Comparison of ENCODE assay signal across 9 mouse cellular contexts in the genomic region with DNA sequence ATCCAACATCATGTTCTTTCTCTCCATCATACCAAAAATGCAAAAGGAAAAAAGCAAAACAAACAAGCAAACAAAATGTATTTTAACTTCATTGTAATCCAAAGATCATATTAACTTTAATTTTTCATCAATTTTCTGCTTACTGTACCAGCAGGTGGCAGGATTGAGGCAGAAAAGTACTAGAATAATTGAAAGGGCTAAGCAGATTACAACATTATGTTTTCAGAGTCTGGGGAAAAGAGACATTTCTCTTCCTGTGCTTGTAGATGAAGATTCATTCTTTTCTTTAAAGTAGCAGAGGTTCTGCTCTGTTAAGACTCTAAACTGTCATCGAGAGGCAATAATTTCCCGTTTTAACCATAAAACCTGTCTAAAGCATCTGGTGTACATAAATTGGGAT.
DNase-seq lines count a peak whose midpoint lies in the region; ATAC-seq and TF ChIP-seq lines count a peak whose summit lies in the region.
"Had no signal": no experiment of that assay in that cellular context is flagged by ENCODE, and none has a peak within 500 bp of the region (broad histone marks: within the 10 kb centered on the region; RNA-seq: fewer than 3 reads in every experiment).

No protein-coding gene starts in this region.

- no peak overlapping the region for H3K4me2 ChIP-seq in intestine, postnatal 0 days (replicated peaks; ENCODE audit: low read depth)
- H3K4me2 ChIP-seq in intestine, embryonic 16.5 days (ENCODE audit: low read depth, low read length) = no peak overlapping the region
- H3K4me2 ChIP-seq: midbrain, embryonic 12.5 days had no signal

- no peak overlapping the region for H3K4me3 ChIP-seq in intestine, postnatal 0 days (ENCODE audit: low read depth, low read length)
- no peak overlapping the region for H3K4me3 ChIP-seq in intestine, embryonic 16.5 days (ENCODE audit: low read length)
- H3K4me3 ChIP-seq in lung, adult 2 months (replicated peaks; ENCODE audit: extremely low read depth, low read depth, low read length) = no peak overlapping the region
- H3K4me3 ChIP-seq: midbrain, embryonic 12.5 days had no signal

- H3K9me3 ChIP-seq in intestine, postnatal 0 days (ENCODE audit: control insufficient read depth) = no peaks in the 10 kb centered on the region
- no peaks in the 10 kb centered on the region for H3K9me3 ChIP-seq in intestine, embryonic 16.5 days (ENCODE audit: control insufficient read depth, low read length)
- H3K9me3 ChIP-seq: midbrain, embryonic 12.5 days had no signal

- peak; percentile 67 for TF ChIP-seq CTCF in intestine, postnatal 0 days (IDR thresholded peaks at IDR 0.05; ENCODE audit: low read depth)
- TF ChIP-seq CTCF in brain, embryonic 14.5 days (IDR thresholded peaks at IDR 0.05; ENCODE audit: borderline replicate concordance, extremely low read depth, insufficient read depth, insufficient read length) = peak; percentile 31
- TF ChIP-seq CTCF in lung, adult 2 months (IDR thresholded peaks at IDR 0.05; ENCODE audit: insufficient read depth, low read length) = no peak

- ATAC-seq in intestine, postnatal 0 days = no peak
- no peak for ATAC-seq in intestine, embryonic 16.5 days

- no peak for TF ChIP-seq POLR2A in brain, embryonic 14.5 days (IDR thresholded peaks at IDR 0.05; ENCODE audit: borderline replicate concordance, extremely low read depth, insufficient read depth, insufficient read length, poor library complexity, severe bottlenecking)
- TF ChIP-seq POLR2A in lung, adult 2 months (IDR thresholded peaks at IDR 0.05; ENCODE audit: borderline replicate concordance, extremely low read depth, low read depth, low read length) = no peak

- no peak overlapping the region for H3K9ac ChIP-seq in intestine, postnatal 0 days (ENCODE audit: low read depth, low read length)
- no peak overlapping the region for H3K9ac ChIP-seq in intestine, embryonic 16.5 days (ENCODE audit: low read depth, low read length)
- H3K9ac ChIP-seq: midbrain, embryonic 12.5 days had no signal

- H3K27me3 ChIP-seq in intestine, postnatal 0 days (replicated peaks; ENCODE audit: control insufficient read depth, insufficient read depth, low read length) = no peaks in the 10 kb centered on the region
- H3K27me3 ChIP-seq in intestine, embryonic 16.5 days (replicated peaks; ENCODE audit: control insufficient read depth, insufficient read depth, low read length) = no peaks in the 10 kb centered on the region
- H3K27me3 ChIP-seq: midbrain, embryonic 12.5 days had no signal

- peak; percentile 3 for DNase-seq in ES-CJ7 (ENCODE audit: low read depth, low spot score)
- peak; percentile 80 for DNase-seq in brain, embryonic 14.5 days (ENCODE audit: low read depth)
- DNase-seq in left cerebral cortex, postnatal 10 days (ENCODE audit: extremely low spot score in 1 of 2, low spot score in 2 of 2) = peak; percentile 18 to 57
- no peak for DNase-seq in urinary bladder, adult 18-20 months (ENCODE audit: low spot score in 2 of 2)
- DNase-seq in urinary bladder, postnatal 14 days (ENCODE audit: low spot score) = no peak
- no peak for DNase-seq in lung, adult 2 months

- intact Hi-C loops in left cerebral cortex, postnatal 10 days (cut with DNase I) = loop anchor here (2.0 kb wide), 1 partner anchor 525 kb away; the partner anchor contains the start of gene Slitrk5

- 48% methylated on average over 2 of the region's 2 CpGs for WGBS in intestine, postnatal 0 days
- 54% methylated on average over 2 of the region's 2 CpGs for WGBS in intestine, embryonic 16.5 days
- WGBS in lung, adult 2 months = 46% methylated on average over 2 of the region's 2 CpGs

- H3K27ac ChIP-seq in intestine, postnatal 0 days (ENCODE audit: low read depth, low read length) = no peak overlapping the region
- H3K27ac ChIP-seq in intestine, embryonic 16.5 days (ENCODE audit: low read length) = no peak overlapping the region
- H3K27ac ChIP-seq: midbrain, embryonic 12.5 days had no signal

- no peaks in the 10 kb centered on the region for H3K4me1 ChIP-seq in intestine, postnatal 0 days (replicated peaks; ENCODE audit: control insufficient read depth, insufficient read depth, low read length)
- H3K4me1 ChIP-seq in intestine, embryonic 16.5 days (ENCODE audit: control insufficient read depth, insufficient read depth, low read length) = no peaks in the 10 kb centered on the region
- H3K4me1 ChIP-seq in lung, adult 2 months (ENCODE audit: control insufficient read depth, insufficient read depth, low read length) = no peaks in the 10 kb centered on the region
- H3K4me1 ChIP-seq: midbrain, embryonic 12.5 days had no signal

- no peaks in the 10 kb centered on the region for H3K36me3 ChIP-seq in intestine, postnatal 0 days (ENCODE audit: control insufficient read depth, insufficient read depth)
- no peaks in the 10 kb centered on the region for H3K36me3 ChIP-seq in intestine, embryonic 16.5 days (ENCODE audit: control insufficient read depth, insufficient read depth, low read length)
- H3K36me3 ChIP-seq: midbrain, embryonic 12.5 days had no signal

Comparison
In these comparisons a context has a peak if more than half of its experiments do, and no peak if none do; other contexts are left out.
1. DNase-seq: peak in ES-CJ7 (single experiment), brain, embryonic 14.5 days (single experiment) and left cerebral cortex, postnatal 10 days (2 of 2); none in urinary bladder, adult 18-20 months (0 of 2), urinary bladder, postnatal 14 days (single experiment) and lung, adult 2 months (single experiment).